Mouse (Mus musculus) kidney, adult 11 months (tissue): ENCODE results near the gene Metap1.

ENCODE experiments used
- DNase-seq: peaks from one replicate; pipeline ENCODE4 v3.0.0; 2022

Gene Metap1

GRCm38 (mm10) chr3:138448077-138448860 is 41.0 kb downstream of the Metap1 start:
- DNase-seq = peak; percentile 71

- DNase-seq = no peak
Measured at GRCm38 (mm10) chr3:138443465-138443771, 45.9 kb downstream of the Metap1 start.

GRCm38 (mm10) chr3:138442612-138443464 is 46.5 kb downstream of the Metap1 start, which contains the start of gene Adh5:
Gene Adh5 (plus strand): TSS chr3:138443093.
- peak; percentile 88 for DNase-seq

- no peak for DNase-seq
Measured at GRCm38 (mm10) chr3:138442203-138442602, 47.1 kb downstream of the Metap1 start.

- DNase-seq = no peak
Measured at GRCm38 (mm10) chr3:138438716-138439115, 50.6 kb downstream of the Metap1 start.

- DNase-seq = no peak
Measured at GRCm38 (mm10) chr3:138431835-138432234, 57.5 kb downstream of the Metap1 start.

- no peak for DNase-seq
Measured at GRCm38 (mm10) chr3:138430360-138430976, 58.8 kb downstream of the Metap1 start.

- DNase-seq = no peak
Measured at GRCm38 (mm10) chr3:138424247-138424646, 65.1 kb downstream of the Metap1 start.

GRCm38 (mm10) chr3:138423664-138424063 is 65.7 kb downstream of the Metap1 start:
- no peak for DNase-seq

- DNase-seq = no peak
Measured at GRCm38 (mm10) chr3:138420385-138420784, 68.9 kb downstream of the Metap1 start.

- DNase-seq = no peak
Measured at GRCm38 (mm10) chr3:138419369-138419768, 69.9 kb downstream of the Metap1 start.

- no peak for DNase-seq
Measured at GRCm38 (mm10) chr3:138415121-138415690, 74.1 kb downstream of the Metap1 start, which contains the start of gene Adh4. Gene Adh4 (plus strand): TSS chr3:138415466.

- DNase-seq = no peak
Measured at GRCm38 (mm10) chr3:138410211-138410610, 79.1 kb downstream of the Metap1 start.

- no peak for DNase-seq
Measured at GRCm38 (mm10) chr3:138409585-138409984, 79.7 kb downstream of the Metap1 start.
